Mouse (Mus musculus): ENCODE measurements at regions not wholly inside any gene's neighbourhood (a gene's known extent, or its start where the extent isn't known, plus 50 kb on each side); places are given as distances from the start of the nearest gene placed in this dataset.

DNA sequence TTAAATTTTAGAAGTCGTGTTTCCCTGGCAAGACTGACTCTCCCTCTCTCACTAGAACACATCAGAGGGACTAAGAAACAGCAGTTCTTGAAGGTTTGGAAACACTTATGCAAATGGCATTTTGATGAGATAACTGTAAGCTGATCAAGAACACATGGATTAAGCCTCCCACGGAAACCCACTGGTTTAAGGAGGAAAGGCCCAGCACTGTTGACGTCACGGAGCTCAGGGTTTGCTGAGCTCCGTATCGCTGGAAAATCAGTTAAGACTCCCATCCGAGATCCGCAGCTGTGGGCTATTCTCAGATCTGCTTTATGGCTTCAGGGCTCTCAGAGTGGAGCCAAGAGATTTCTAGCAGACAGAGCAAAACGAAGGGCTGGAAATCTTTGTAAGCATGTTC is 218.6 kb downstream of the Lyplal1 start:
- no peak for TF ChIP-seq CTCF (IDR thresholded peaks at IDR 0.05; ENCODE audit: low read depth, low read length)
- TF ChIP-seq POLR2AphosphoS5 (IDR thresholded peaks at IDR 0.05; ENCODE audit: insufficient replicate concordance, low read depth, low read length) = no peak
- TF ChIP-seq GATA2 (IDR thresholded peaks at IDR 0.05; ENCODE audit: borderline replicate concordance, low read depth, low read length) = no peak
- TF ChIP-seq TAL1 (conservative IDR thresholded peaks at IDR 0.05; ENCODE audit: low read depth, low read length) = no peak

Data from G1E (cell line).